Mouse (Mus musculus) left cerebral cortex, adult 9 months (tissue): ENCODE results near the gene Acap1.
"Not testable (repeated sequence)": the region's sequence is repeated elsewhere in the genome, so short reads cannot be mapped to it uniquely, and the experiment has no call there.

ENCODE experiments used
- DNase-seq, 2 experiments: peaks; one replicate each; pipeline ENCODE4 v3.0.0; 2022; ENCODE audit warnings: low spot score in 2 of 2

Gene Acap1

GRCm38 (mm10) chr11:69921114-69922011, 26.0 kb upstream of the Acap1 start, which contains the start of gene Eif5a:
Gene Eif5a, minus strand, starts transcription at chr11:69921958.
- peak; percentile 100 for DNase-seq

GRCm38 (mm10) chr11:69920266-69921031, 25.1 kb upstream of the Acap1 start:
- no peak for DNase-seq

GRCm38 (mm10) chr11:69919661-69920265, 24.4 kb upstream of the Acap1 start:
- DNase-seq = peak in 1 of 2 experiments; percentile 45

- no peak for DNase-seq
These were observed 23.7 kb upstream of the Acap1 start for GRCm38 (mm10) chr11:69919053-69919452.

- DNase-seq = no peak
These were observed 22.8 kb upstream of the Acap1 start for GRCm38 (mm10) chr11:69918118-69918517.

- DNase-seq = no peak
These were observed 22.1 kb upstream of the Acap1 start for GRCm38 (mm10) chr11:69917379-69917948.

- DNase-seq = not testable (repeated sequence)
These were observed 21.5 kb upstream of the Acap1 start for GRCm38 (mm10) chr11:69916652-69917378.

GRCm38 (mm10) chr11:69915667-69916627, 20.6 kb upstream of the Acap1 start:
- DNase-seq = no peak

- no peak for DNase-seq
These were observed 19.6 kb upstream of the Acap1 start for GRCm38 (mm10) chr11:69914917-69915430.

- DNase-seq = no peak
These were observed 19.0 kb upstream of the Acap1 start for GRCm38 (mm10) chr11:69914372-69914764.

GRCm38 (mm10) chr11:69913554-69914371, 18.4 kb upstream of the Acap1 start, which contains the start of gene Gps2:
Gene Gps2, plus strand, starts transcription at chr11:69913888.
- DNase-seq = peak; percentile 79 to 92

GRCm38 (mm10) chr11:69912716-69913530, 17.6 kb upstream of the Acap1 start:
- no peak for DNase-seq

- no peak for DNase-seq
These were observed 16.4 kb upstream of the Acap1 start for GRCm38 (mm10) chr11:69911701-69912100.

- no peak for DNase-seq
These were observed 15.6 kb upstream of the Acap1 start for GRCm38 (mm10) chr11:69910781-69911560.

GRCm38 (mm10) chr11:69910177-69910576, 14.8 kb upstream of the Acap1 start:
- no peak for DNase-seq

GRCm38 (mm10) chr11:69909174-69909573, 13.8 kb upstream of the Acap1 start:
- DNase-seq = no peak

- DNase-seq = no peak
These were observed 13.3 kb upstream of the Acap1 start for GRCm38 (mm10) chr11:69908645-69909044.
